ENCODE assay signal across 11 mouse cellular contexts in genomic region chr1:135532383-135532782, GRCm38 (mm10).
"Had no signal": no experiment of that assay in that cellular context is flagged by ENCODE, and none has a peak within 500 bp of the region (broad histone marks: within the 10 kb centered on the region; RNA-seq: fewer than 3 reads in every experiment).

No protein-coding gene starts in this region.

- ATAC-seq: lung, postnatal 0 days had no signal

- DNase-seq: kidney, postnatal 10 days; kidney, postnatal 4 days; lung, adult 2 months; lung, postnatal 36 days; thymus, postnatal 4 days had no signal

- H3K27ac ChIP-seq: layer of hippocampus, adult 2 months; liver, embryonic 15.5 days; neural tube, embryonic 12.5 days; stomach, postnatal 0 days had no signal

- H3K9ac ChIP-seq: liver, embryonic 15.5 days; neural tube, embryonic 12.5 days had no signal

- H3K4me2 ChIP-seq: liver, embryonic 11.5 days; liver, embryonic 15.5 days; neural tube, embryonic 12.5 days had no signal

- H3K4me3 ChIP-seq: layer of hippocampus, adult 2 months; liver, embryonic 15.5 days; neural tube, embryonic 12.5 days had no signal

- H3K27me3 ChIP-seq: liver, embryonic 15.5 days; neural tube, embryonic 12.5 days had no signal

- H3K4me1 ChIP-seq: liver, embryonic 15.5 days; neural tube, embryonic 12.5 days had no signal

- H3K36me3 ChIP-seq: liver, embryonic 15.5 days had no signal

- H3K9me3 ChIP-seq: liver, embryonic 15.5 days; neural tube, embryonic 12.5 days had no signal
